Mouse (Mus musculus) kidney, postnatal 25 days (tissue): ENCODE results near the gene Dnah14.

Experiments used
- DNase-seq, 2 experiments: peaks; one replicate each; pipeline ENCODE4 v3.0.0; 2021; ENCODE audit warnings: mixed read lengths in 2 of 2

Dnah14 gene

DNA sequence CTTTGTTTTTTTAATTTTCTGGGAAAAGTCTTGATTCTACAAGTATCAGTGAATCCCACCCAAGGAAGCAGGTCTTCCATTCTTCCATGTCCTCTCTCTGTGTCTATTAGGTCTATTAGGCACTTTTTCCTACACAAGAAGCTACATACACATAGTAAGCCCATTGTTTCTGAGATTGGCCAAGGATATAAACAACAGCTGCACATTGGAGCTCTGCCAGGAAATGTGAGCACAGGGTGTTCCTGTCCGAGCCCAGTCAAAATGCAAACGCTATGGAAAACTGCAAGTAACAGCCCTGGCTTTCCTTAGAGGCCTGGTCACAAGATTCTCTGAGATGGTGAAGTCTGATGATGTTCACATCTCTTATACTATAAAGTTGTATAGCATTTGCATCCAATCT is 217.2 kb downstream of the Dnah14 start:
- DNase-seq, result peak; percentile 64 to 75

DNA sequence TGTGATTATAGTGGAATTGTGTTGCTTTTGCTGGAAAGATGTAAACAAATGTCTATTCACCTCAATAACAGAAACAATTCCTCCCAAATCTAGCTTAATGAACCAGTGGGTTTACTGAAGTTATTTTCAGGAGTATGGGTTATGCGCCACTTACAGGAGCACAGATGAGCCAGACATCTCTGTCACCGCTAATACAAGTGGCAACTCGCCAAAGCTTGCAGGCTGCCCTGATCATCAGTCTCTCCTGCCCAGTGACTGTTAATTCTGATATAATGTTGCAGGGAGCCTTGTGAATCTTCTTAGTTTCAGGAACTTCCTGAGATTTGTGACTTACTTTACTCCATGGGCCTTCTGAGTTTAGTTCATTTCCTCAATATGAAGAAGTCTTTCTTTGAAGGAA is 223.6 kb downstream of the Dnah14 start:
- no peak for DNase-seq

DNA sequence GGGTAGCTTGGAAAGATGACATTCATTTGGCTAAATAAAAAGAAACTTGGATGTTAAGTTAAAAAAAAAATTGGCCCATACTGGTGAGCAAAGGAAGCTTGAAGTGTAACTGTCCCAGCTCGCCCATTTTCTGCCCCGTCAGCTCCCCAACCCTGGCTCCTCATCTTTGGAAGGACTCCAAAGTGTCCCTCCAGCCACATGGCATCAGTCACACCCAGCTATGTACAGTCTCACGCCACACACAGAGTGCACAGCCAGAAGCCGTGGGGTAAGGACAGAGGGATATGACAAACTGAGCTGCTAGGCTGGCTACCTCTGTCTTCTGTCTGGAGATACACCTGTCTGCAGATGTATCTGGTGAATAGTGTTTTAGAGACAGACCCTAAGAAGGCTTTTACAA is 224.3 kb downstream of the Dnah14 start:
- no peak for DNase-seq

DNA sequence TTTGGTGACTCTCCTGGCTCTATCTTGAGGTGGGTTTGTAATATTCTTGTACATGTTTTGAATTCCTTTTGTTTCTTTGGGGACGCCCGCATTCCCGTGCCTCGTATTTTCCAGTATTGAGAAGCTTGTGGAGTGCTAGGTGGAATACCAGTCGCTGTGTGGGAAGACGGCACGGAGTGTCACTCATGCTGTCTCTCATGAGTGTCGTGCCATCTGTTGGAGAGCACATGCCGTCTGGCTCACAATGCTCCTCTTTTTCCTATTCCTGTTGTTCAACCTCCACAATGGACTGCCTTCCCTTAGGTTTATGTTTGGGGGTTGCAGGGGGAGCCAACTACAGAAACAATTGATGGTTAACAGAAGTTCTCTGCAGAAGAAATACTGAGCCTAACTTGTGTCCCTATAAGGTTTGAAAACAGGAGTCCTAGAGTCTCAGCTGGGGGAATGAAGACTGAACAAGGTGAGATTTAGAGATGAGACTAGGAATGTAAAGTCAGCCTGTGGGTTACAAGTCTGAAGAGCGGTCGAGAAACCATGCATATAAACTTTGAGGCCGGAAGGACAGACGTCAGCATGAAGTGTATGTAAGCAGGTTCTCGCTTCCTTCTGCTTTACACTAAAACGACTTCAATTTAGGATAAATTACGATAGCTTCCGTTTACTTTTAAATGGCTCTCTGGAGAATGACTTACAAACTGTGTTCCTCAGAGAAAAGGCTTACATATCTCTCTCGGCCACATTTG is 235.3 kb downstream of the Dnah14 start:
- no peak for DNase-seq

DNA sequence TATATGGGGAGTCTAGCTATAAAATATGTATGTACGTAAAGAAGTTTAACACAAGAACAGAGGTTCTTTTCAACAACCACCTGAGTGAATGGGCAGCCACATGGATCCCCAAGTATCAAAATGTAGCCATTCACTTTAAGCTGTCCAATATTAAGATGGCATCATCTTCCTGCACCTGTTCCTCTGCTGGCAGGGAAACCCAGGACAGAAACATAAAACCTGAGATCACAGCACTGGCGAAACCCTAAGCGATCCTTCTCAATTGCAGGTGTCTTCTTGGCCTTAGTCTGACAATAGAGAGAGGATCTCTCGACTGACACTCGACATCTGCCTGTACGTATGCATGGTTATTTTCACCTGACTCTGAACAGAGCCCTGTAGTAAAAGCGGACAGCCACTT is 250.4 kb downstream of the Dnah14 start:
- no peak for DNase-seq

DNA sequence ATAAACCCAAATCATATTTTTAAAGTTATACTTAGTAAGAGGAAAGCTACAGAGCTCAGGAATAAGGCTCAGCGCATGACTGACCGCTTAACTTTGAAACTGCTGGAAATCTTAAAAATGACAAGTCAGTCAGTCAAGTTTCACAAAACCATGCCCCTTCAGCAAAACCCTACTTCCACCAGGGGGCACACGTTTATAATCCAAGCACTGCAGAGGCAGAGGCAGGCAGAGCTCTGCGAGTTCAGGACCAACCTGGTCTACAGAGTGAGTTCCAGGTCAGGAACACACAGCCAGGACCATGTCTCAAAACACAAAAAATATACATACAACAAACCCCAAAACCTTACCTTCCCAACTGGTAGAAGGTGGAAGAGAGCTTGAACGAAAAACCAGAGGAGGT is 252.0 kb downstream of the Dnah14 start:
- peak in 1 of 2 experiments; percentile 49 for DNase-seq

DNA sequence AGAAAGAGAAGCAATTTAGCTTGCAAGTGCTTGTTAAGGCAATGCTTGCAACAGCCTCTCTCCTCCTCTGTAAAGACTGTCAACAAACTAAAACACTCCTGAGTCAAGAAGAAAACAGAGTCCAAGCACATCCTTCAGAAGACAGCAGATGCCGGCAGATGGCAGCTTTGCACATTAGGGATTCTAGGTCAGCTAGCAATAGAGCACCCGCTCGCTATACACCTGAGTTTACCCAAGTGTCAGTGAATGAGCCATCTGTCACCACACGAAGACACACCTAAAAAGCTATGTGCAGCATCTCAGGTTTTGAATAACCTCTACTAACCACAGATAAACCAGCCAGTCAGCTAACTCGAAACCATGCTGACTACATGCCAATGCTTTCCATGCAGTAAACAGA is 256.4 kb downstream of the Dnah14 start:
- DNase-seq, result no peak

DNA sequence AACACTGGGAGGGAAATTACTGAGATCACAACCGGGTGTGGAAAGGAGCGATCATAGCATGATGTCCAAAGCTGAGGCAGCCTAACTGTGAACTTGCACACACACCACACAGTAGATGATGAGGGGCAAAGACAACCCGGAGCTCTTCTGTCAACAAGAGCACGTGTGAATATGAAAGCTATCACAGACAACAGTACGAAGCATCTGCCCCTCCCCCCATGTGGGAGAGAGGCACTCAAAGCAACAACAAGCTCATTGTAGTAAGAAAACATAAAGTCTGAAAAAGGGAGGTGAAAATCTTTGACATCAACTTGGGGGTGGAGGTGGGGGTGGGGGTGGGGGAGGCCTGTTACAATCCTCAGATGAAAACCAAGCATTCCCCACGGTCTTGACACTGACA is 256.8 kb downstream of the Dnah14 start:
- no peak for DNase-seq

DNA sequence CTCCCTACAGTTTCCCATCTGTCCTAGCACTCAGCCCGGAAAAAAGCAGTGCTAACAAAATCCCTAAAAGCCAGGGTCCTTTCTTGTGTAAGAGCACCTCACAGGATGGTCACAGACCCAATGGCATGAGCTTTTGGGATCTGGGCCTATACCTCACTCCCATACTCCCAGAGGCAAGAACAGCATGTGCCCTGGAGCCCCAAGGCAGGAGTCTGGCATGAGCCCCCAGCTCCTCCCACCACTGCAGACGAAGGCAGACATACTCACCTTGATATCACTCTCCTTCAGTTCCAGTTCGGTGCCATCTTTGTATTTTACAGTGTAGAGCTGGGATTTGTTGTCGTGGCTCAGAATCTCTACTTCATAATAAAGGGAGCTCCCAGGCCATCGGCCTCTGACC is 261.8 kb downstream of the Dnah14 start:
- no peak for DNase-seq

DNA sequence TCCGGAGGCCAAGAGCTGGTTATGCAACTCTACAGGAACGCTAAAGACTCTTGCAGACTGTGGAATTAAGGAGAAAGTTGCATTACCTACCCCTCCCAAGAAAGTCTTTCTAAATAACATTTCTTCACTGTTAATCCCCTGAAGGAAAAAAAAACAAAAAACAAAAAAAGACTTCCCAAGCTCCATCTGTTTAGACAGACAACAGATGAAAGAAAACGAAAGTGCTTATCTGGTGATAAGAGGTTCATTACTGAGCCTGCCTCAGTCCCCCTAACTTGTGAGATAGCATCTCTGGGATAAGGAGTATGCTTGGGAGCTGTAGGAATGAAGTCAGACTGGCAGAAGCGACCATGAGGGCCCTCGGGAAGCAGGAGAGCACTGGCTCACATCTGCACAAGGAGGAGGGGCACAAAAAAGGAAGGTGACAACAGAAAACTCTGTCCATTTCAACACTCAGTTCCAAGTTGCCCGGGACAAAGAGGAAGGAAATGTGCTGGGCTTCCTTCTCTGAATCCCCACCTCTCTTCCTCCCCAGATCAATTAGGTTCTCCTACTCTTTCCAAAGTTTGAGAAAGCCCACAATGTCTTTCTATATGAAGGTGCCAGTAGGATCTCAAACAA is 263.5 kb downstream of the Dnah14 start:
- no peak for DNase-seq

DNA sequence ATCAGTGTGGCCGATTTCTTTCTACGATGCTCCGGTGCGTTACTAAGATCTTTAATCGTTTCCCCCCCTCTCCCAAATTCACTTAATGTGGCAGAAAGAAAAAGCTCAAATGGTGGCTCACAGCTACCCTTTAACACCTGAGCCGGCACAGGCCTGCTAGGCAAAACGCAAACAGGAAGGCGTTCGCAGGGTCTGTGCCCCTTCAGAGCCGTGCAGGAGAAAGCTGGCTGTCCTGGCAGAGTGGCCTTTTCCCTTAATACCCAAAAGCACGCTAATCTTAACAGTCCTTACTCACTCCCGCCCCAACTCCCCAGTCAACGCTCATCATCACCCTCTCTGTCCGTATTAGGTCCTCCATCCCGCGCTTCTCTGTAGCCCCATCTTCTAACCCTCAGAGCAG is 265.0 kb downstream of the Dnah14 start:
- DNase-seq, result peak in 1 of 2 experiments; percentile 37

DNA sequence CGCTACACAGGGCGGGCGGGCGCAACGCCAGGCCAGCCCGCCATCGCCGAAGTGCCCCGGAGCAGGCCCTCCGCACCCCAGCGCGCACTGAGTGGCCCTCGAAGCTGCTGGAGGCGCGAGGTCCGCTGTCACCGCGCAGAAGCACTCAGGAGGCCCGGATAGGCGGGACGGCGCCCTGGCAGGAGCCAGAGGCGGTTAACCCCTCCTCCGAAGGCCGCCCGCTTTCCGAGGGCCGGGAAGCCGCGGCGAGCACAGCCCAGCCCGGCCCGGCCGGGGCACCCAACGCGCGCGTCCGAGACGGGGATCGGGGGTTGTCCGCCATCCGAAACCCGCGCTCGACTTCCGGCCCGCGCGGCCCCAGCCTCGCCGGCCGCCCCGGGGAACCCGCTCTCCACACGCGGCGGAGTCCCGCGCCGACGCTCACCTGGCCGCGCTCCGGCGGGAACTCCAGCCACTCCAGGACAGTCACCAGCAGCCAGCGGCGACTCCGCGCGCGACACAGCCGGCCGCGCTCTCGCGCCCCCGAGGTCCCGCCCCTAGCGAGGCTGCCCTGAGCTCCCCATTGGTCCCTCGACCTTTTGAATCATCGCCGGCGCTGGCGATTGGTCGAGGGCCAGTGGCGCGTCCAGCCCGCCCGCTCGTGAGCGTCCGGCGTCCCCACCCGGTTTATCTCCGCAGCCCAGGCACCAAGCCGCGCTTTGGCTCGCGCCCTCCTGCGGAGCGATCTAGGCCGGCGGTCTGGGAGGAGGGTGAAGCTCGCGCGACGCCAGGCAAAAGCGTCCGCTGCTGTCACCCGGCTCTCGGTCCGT is 265.7 kb downstream of the Dnah14 start:
- DNase-seq, result peak; percentile 96 to 99

DNA sequence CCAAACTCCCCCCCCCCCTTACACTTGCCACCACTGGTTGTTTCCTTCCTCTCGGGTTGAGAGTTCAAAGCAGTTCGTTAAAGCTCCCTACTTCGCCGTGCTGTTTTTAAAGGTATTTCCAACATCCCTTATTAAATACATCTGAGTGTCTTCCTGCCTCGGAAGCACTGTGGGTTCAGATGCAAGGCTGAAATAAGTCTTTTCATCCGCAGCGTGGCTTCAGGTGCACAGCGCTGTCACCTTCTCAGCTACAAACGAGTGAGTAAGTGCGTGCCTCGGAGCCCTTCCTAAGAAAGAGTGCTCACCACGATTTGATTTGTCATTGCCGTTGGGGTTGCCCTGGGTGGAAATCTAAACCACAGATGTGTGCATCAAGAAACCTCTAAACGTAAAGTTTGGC is 266.4 kb downstream of the Dnah14 start, which contains the start of gene Lbr:
TSS of gene Lbr (minus strand) at position 266 of the 400 bp plus-strand sequence.
- DNase-seq, result peak in 1 of 2 experiments; percentile 19

DNA sequence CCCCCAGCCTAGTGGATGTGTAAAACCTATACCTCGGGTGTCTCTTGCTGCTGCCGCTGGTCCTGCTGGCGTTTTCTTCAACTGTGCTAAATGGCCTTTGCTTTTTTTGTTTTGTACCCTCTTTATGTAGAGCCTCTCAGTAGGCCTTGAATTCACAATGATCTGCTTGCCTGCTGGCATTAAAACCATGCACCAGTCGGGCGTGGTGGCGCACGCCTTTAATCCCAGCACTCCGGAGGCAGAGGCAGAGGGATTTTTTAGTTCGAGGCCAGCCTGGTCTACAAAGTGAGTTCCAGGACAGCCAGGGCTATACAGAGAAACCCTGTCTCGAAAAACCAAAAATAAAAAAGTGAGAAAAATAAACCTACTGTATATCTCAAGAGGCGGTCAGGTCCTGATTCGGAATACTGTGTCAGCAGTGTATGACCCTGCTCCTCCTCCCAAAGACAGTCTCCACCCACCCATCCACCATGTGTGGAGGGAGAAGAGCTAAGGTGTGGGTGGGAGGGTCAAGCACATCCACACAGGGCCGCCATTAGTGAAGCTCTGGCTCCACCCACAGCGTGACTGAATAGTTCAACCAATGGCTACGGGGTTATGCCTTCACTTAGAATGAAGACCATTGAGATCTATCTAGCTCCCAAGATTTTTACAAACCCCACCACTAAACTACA is 268.7 kb downstream of the Dnah14 start:
- DNase-seq, result peak in 1 of 2 experiments; percentile 22

DNA sequence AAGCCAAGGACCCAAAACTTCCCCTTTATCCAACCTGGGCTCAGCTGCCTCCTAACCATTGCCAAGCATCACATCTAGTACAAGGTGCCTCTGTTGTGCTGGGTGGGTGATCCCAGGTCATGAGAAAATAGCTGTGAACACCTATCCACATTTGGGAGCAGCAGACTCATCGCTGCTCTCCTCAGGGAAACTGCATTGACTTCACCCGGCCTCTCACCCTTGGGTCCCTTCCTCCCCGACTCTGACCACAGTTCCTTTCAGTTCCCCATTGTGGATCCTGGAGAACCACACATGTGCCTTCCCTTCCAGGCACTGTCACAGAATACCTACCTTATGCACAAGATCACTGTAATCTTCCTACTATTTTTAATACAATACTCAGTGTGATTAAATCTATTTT is 269.4 kb downstream of the Dnah14 start:
- peak in 1 of 2 experiments; percentile 49 for DNase-seq

DNA sequence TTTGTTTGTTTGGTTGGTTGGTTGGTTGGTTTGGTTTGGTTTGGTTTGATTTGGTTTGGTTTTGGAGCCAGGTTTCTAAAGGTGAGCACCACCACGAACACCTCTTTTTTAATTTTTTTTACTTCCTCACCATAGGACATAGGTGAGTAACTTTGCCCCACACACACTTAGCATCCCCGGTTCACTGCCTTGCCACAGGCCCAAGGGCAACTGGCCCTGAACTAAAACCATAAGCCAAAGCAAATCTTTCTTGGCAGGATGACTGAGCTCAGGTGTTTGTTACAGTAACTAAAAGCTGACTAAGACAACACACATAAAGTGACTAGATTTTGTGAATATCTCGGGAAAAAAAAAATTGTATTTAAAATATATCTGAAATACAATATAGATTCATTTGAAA is 271.0 kb downstream of the Dnah14 start:
- DNase-seq, result peak; percentile 33 to 66

DNA sequence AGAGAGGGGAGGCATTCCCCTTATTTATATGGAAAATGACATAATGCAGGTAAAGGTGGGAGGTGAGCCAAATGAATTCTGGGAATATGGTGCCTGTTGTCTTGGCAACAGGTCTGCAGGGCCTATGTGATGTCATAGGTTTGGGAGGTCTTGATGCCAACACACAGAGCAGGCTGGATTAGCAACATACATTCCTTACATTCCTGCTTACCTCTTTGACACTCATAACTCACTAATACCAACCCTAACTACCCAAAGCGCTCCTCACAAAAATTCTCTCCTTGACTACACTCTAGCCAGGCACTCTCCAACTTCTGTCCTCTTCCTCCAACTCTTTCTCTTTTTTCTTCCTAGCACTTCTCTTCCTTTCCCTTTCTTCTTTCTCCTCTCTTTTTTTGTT is 271.9 kb downstream of the Dnah14 start:
- no peak for DNase-seq

DNA sequence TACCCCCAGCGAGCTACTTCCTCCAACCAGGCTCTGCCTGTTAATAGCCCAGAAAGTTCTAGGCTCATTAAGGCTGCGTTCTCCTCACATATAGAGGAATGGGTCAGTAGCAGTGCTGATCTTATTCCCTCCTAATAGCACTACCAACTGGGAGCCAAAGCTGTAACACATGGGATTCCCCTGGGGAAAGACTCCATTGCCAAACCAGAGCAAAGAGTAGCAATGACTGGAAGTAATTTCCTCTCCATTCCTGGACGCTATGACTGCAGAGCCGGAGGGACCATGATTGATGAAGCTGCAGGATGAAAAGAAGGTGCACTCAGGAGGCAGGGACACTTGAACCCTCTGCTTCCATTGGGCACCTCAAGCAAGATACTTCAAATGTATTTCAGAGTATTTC is 274.1 kb downstream of the Dnah14 start:
- no peak for DNase-seq

DNA sequence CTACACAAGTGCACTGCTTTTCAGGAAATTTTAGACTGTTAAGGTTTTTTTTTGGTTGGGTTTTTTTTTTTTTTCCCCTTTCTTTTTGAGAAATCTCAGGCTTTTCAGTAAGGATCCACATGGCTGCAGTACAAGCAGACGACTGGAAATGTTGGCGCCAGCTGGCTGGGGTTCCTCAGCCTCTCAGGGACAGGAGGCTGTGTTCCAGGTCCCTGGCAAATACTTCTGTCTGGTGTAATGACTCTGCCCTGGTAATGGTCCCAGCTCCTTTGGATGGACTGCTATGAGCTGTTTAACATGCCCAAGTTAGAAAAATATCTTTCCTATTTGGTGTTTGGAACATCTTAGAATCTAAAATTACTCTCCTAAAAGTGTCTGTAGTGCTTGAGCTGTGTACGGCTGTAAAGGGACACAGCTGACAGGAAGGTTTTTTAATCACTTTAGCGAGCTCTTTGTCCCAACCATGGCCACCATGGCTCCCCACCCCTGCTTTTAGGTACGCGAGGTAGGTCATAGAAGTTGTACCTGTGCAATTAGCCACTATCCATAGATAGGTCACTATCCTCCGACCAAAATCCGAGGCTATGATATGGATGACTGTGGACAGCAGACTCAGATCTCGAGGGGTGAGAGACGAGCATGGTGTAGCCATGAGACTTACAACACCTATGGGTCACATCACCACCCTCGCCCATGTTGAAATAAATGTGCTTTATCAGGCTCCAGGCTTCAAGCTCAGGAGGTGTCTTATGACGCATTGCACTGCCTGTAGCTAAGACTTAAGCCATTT is 275.4 kb downstream of the Dnah14 start:
- peak in 1 of 2 experiments; percentile 53 for DNase-seq

DNA sequence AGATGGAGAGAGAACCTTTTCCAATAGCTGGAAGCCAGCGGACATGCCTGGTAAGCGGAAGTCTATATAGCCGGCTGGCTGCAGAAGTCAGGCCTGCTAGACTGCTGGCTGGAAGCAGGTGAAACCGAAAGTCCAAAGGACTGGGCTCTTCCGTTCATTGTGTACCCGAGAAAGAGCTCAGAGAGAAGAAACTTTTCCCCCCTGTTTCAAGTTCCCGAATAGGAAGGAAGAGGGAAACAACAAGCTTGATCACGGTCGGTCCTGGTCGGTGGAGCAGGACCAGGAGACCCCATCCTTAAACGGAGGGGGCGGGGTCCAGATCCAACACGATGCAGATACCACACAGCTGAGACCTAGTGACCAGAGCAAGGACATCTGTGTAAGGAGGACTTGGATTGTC is 276.1 kb downstream of the Dnah14 start:
- peak; percentile 27 to 62 for DNase-seq

DNA sequence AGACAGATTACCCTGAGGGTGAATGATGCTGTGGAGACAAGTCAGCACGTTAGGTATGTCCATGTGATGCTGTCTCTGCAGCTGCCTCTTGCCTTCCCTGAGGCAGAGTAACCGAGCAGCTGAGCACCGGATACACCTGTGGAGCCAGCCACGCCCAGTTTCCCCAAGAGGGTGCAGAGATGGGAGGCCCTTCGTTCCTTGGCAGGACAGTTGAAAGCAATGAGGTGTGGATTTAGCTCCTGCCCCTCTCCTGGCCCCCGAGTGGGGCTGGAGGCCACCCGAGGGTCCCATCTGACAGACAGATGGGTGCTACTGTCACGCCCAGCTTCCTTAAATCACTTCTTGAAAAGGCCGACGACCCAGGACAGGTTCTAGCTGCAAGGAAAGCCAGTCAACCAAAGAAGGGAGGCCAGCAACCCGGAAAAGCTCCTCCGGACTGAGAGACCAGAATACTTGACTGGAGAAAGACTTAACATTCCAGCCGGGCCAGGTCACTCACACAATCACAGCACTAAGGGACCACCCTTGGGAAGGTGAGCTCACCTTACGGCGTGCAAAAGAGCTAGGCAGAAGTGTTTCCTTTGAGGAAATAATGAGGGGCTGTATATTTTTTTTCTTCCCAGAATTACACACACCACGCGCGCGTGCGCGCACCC is 276.9 kb downstream of the Dnah14 start:
- DNase-seq, result peak; percentile 38 to 72

DNA sequence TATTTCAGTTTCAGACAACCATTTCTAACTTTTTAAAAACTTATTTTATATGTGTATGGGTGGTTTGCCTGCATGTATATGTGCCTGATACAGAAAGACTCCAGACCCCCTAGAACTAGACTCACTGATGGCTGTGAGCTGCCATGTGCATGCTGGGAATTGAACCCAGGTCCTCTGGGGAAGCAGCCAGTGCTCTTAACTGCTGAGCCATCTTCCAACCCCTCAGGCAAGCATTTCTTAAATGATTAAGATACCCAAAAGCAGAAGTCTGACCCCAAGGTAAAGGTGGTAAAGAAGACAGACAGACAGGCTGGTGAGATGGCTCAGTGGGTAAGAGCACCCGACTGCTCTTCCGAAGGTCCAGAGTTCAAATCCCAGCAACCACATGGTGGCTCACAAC is 278.5 kb downstream of the Dnah14 start:
- DNase-seq, result no peak
